Mouse (Mus musculus) embryonic facial prominence, embryonic 10.5 days (tissue): ENCODE results near the gene Gm3636. TPM values are rescaled to one million over a fixed set of nuclear protein-coding genes. Genes with fewer than 3 reads are reported as not detected.
A peak's percentile ranks its signal among the peaks of the same experiment; 100 is the strongest.
"Not testable (repeated sequence)": the region's sequence is repeated elsewhere in the genome, so short reads cannot be mapped to it uniquely, and the experiment has no call there.

Source experiments
- DNase-seq: peaks from one replicate; pipeline ENCODE4 v3.0.0-alpha.2; 2017; ENCODE audit warnings: low spot score
- H3K27ac ChIP-seq: fragments of 300-500 bp; sonication (generic); replicated peaks from 2 replicates; pipeline ENCODE4 v1.5.1; 2016; ENCODE audit warnings: mild to moderate bottlenecking
- H3K27me3 ChIP-seq: fragments of 300-500 bp; sonication (generic); replicated peaks from 2 replicates; pipeline ENCODE4 v1.6.1; 2016; ENCODE audit warnings: low read depth, mild to moderate bottlenecking; ENCODE audit not compliant: poor library complexity, severe bottlenecking
- H3K36me3 ChIP-seq: fragments of 300-500 bp; sonication (generic); replicated peaks from 2 replicates; pipeline ENCODE4 v1.6.1; 2016; ENCODE audit warnings: mild to moderate bottlenecking, moderate library complexity
- H3K4me1 ChIP-seq: fragments of 300-500 bp; sonication (generic); 2 replicates; pipeline ENCODE4 v1.6.1; 2016
- H3K4me3 ChIP-seq: fragments of 300-500 bp; sonication (generic); 2 replicates; pipeline ENCODE4 v1.5.1; 2016; ENCODE audit warnings: mild to moderate bottlenecking, moderate library complexity
- H3K9me3 ChIP-seq: fragments of 300-500 bp; sonication (generic); 2 replicates; pipeline ENCODE4 v1.6.1; 2016; ENCODE audit warnings: mild to moderate bottlenecking
- WGBS: fragments of 180-500 bp; shearing (Covaris S2); methylation state at CpG from one replicate; pipeline ENCODE4 v1.1.7; 2016; 5-methylcytosine and 5-hydroxymethylcytosine counted together
- polyA plus RNA-seq: library from polyadenylated mRNA; unstranded; fragments of >200 nt; fragmentation: Nextera tagmentation; extraction: Ambion mirVana; gene quantifications from 2 replicates; pipeline ENCODE4 v1.2.1, GENCODE M21; 2016

Gm3636 gene
- 4.9 and 6.1 TPM in 2 replicates for polyA plus RNA-seq

GRCm38 (mm10) chr14:6742232-6742631, at the start of gene Gm3636:
Gm3636 (minus strand) TSS chr14:6742332.
- not testable (repeated sequence) for H3K9me3 ChIP-seq, H3K36me3 ChIP-seq, H3K4me1 ChIP-seq, DNase-seq, H3K27ac ChIP-seq, H3K27me3 ChIP-seq, H3K4me3 ChIP-seq
- WGBS: no CpG with 5 or more reads among the region's 2 CpGs

- WGBS: 86% methylated on average over 1 of the region's 1 CpGs
- not testable (repeated sequence) for H3K4me3 ChIP-seq, DNase-seq
Observed at GRCm38 (mm10) chr14:6774311-6774710, 32.2 kb upstream of the Gm3636 start, which contains the start of gene Gm8362. Gm8362 (minus strand) TSS chr14:6774411.

GRCm38 (mm10) chr14:6757231-6757536, 15.1 kb upstream of the Gm3636 start:
- H3K9me3 ChIP-seq, DNase-seq, H3K27ac ChIP-seq, H3K36me3 ChIP-seq, H3K27me3 ChIP-seq, H3K4me1 ChIP-seq: not testable (repeated sequence)
- H3K4me3 ChIP-seq: peak overlapping the region; percentile 58
- WGBS: under 1% methylated on average over 5 of the region's 13 CpGs

More at GRCm38 (mm10) chr14:6774311-6774710, 32.2 kb upstream of the Gm3636 start, which contains the start of gene Gm8362:
- not testable (repeated sequence) for H3K4me1 ChIP-seq, H3K27me3 ChIP-seq, H3K9me3 ChIP-seq, H3K27ac ChIP-seq, H3K36me3 ChIP-seq

GRCm38 (mm10) chr14:6756384-6757230, 14.5 kb upstream of the Gm3636 start:
- not testable (repeated sequence) for H3K9me3 ChIP-seq, H3K4me1 ChIP-seq, H3K27me3 ChIP-seq, H3K36me3 ChIP-seq
- WGBS: under 1% methylated on average over 52 of the region's 67 CpGs
- Histone ChIP-seq H3K4me3 (peak overlapping the region; percentile 58), H3K27ac (peak overlapping the region; percentile 83)
- peak; percentile 29 for DNase-seq

- not testable (repeated sequence) for H3K27me3 ChIP-seq
Observed at GRCm38 (mm10) chr14:6720151-6720550, 22.0 kb downstream of the Gm3636 start, which contains the start of gene Gm8050. Gm8050 (minus strand) TSS chr14:6720251.

More at GRCm38 (mm10) chr14:6720151-6720550, 22.0 kb downstream of the Gm3636 start, which contains the start of gene Gm8050:
- WGBS: 68% methylated on average over 1 of the region's 2 CpGs
- H3K4me1 ChIP-seq, H3K9me3 ChIP-seq, H3K27ac ChIP-seq, H3K36me3 ChIP-seq, DNase-seq, H3K4me3 ChIP-seq: not testable (repeated sequence)

Other genes with a start within 250 kb of the Gm3636 start
- not detected in 2 replicates for gene Gm8356, start 205.0 kb downstream of the Gm3636 start, polyA plus RNA-seq
- gene Gm3629, start 151.7 kb downstream of the Gm3636 start, polyA plus RNA-seq: 0.39 TPM in 1 of 2 replicates, not detected in the other
- gene Gm3460, start 119.9 kb downstream of the Gm3636 start, polyA plus RNA-seq: not detected in 2 replicates
- not detected in 2 replicates for gene Gm10251, start 58.2 kb downstream of the Gm3636 start, polyA plus RNA-seq
- not detected in 2 replicates for gene Gm8050, start 22.1 kb downstream of the Gm3636 start, polyA plus RNA-seq
- not detected in 2 replicates for gene Gm8362, start 32.1 kb upstream of the Gm3636 start, polyA plus RNA-seq
- 0.09 TPM in 1 of 2 replicates, not detected in the other for gene Gm3642, start 98.0 kb upstream of the Gm3636 start, polyA plus RNA-seq
- gene Gm3667, start 147.6 kb upstream of the Gm3636 start, polyA plus RNA-seq: 1.9 and 2.2 TPM in 2 replicates
- gene Gm6356, start 231.5 kb upstream of the Gm3636 start, polyA plus RNA-seq: not detected in 2 replicates